In genomic region chr14:20082536-20083325, GRCm38 (mm10) we compare ENCODE assay signal across 8 mouse cellular contexts. TPM values are rescaled to one million over a fixed set of nuclear protein-coding genes. Genes with fewer than 3 reads are reported as not detected.
DNase-seq lines count a peak whose midpoint lies in the region; ATAC-seq and TF ChIP-seq lines count a peak whose summit lies in the region.

No protein-coding gene starts in this region.

- H3K27me3 ChIP-seq in forebrain, embryonic 15.5 days, result no peaks in the 10 kb centered on the region

- peak; percentile 89 for DNase-seq in ES-E14 (ENCODE audit: low read depth, low spot score)
- peak; percentile 96 for DNase-seq in cerebellum, adult 11-12 months
- peak; percentile 83 for DNase-seq in heart, postnatal 25 days (ENCODE audit: low spot score)
- peak; percentile 92 to 94 for DNase-seq in layer of hippocampus, adult 18-20 months (ENCODE audit: low spot score in 2 of 2)
- DNase-seq in lung, adult 2 months, result peak; percentile 95
- DNase-seq in thymus, adult 18-20 months, result peak; percentile 87 to 94

- 2% methylated on average over 56 of the region's 56 CpGs for WGBS in forebrain, embryonic 15.5 days
- WGBS in lung, adult 2 months, result 1% methylated on average over 56 of the region's 56 CpGs

- H3K4me3 ChIP-seq in ES-E14 (ENCODE audit: insufficient read depth in 1 of 2, low read depth in 1 of 2, low read length in 2 of 2, poor library complexity in 1 of 2, severe bottlenecking in 1 of 2), result peak overlapping the region; percentile 64 to 70
- peak overlapping the region; percentile 64 for H3K4me3 ChIP-seq in forebrain, embryonic 15.5 days
- peak overlapping the region; percentile 79 for H3K4me3 ChIP-seq in lung, adult 2 months (replicated peaks; ENCODE audit: extremely low read depth, low read depth, low read length)

- peak; percentile 70 for TF ChIP-seq POLR2A in lung, adult 2 months (IDR thresholded peaks at IDR 0.05; ENCODE audit: borderline replicate concordance, extremely low read depth, low read depth, low read length)

- H3K4me2 ChIP-seq in forebrain, embryonic 15.5 days (replicated peaks), result peak overlapping the region; percentile 88

- no peak for TF ChIP-seq CTCF in lung, adult 2 months (IDR thresholded peaks at IDR 0.05; ENCODE audit: insufficient read depth, low read length)

- no peaks in the 10 kb centered on the region for H3K9me3 ChIP-seq in ES-E14 (ENCODE audit: control insufficient read depth, insufficient read depth, low read depth, low read length)
- no peaks in the 10 kb centered on the region for H3K9me3 ChIP-seq in forebrain, embryonic 15.5 days

- ATAC-seq in forebrain, embryonic 15.5 days (replicated peaks), result peak; percentile 99
- peak; percentile 81 for ATAC-seq in neutrophil, adult 5-6 weeks (ENCODE audit: extremely low read depth, insufficient number of reproducible peaks, low FRiP score, poor library complexity, severe bottlenecking)

- peak overlapping the region; percentile 93 for H3K27ac ChIP-seq in ES-E14 (ENCODE audit: insufficient read depth, low read depth, low read length, poor library complexity, severe bottlenecking)
- peak overlapping the region; percentile 94 for H3K27ac ChIP-seq in forebrain, embryonic 15.5 days (replicated peaks)

- peak overlapping the region; percentile 87 for H3K9ac ChIP-seq in ES-E14 (ENCODE audit: insufficient read depth, low read depth, low read length, poor library complexity, severe bottlenecking)
- H3K9ac ChIP-seq in forebrain, embryonic 15.5 days (replicated peaks), result peak overlapping the region; percentile 73

- intact Hi-C loops in heart, postnatal 25 days (cut with DNase I), result loop anchor here (5.0 kb wide), 1 partner anchor 370 kb away; no protein-coding TSS in a partner anchor

- no peaks in the 10 kb centered on the region for H3K36me3 ChIP-seq in ES-E14 (ENCODE audit: control insufficient read depth, insufficient read depth, low read length, poor library complexity, severe bottlenecking)
- H3K36me3 ChIP-seq in forebrain, embryonic 15.5 days, result 0 out of 2 replicates have a peak, but pooled peaks cover 4% of the 10 kb centered on the region

- in situ Hi-C loops in ES-E14 (cut with MboI; ENCODE audit: low sequenced_read_pairs in 2 of 2, unreplicated experiment in 2 of 2), result no loop called here

- peaks cover 2 to 9% of the 10 kb centered on the region in 2 experiments; a peak in 3 of 4 replicates for H3K4me1 ChIP-seq in ES-E14 (ENCODE audit: control insufficient read depth in 2 of 2, insufficient read depth in 2 of 2, low read length in 2 of 2, poor library complexity in 1 of 2)
- H3K4me1 ChIP-seq in forebrain, embryonic 15.5 days, result peaks cover 23% of the 10 kb centered on the region
- H3K4me1 ChIP-seq in lung, adult 2 months (ENCODE audit: control insufficient read depth, insufficient read depth, low read length), result peaks cover 5% of the 10 kb centered on the region; the same call in 1 of the 2 replicates

TF ChIP-seq in ES-E14, 5 proteins besides CTCF, POLR2A, EP300 and RAD21:
- TF ChIP-seq MAFK (IDR thresholded peaks at IDR 0.05; ENCODE audit: insufficient read depth, low read depth, low read length), result no peak
- peak; percentile 63; the same call in 1 of the 2 replicates for TF ChIP-seq HCFC1 (IDR thresholded peaks at IDR 0.05; ENCODE audit: borderline replicate concordance, insufficient read depth, low read length)
- no peak for TF ChIP-seq CHD2 (IDR thresholded peaks at IDR 0.05; ENCODE audit: low read depth, low read length)
- TF ChIP-seq ZC3H11A (IDR thresholded peaks at IDR 0.05; ENCODE audit: borderline replicate concordance, low read depth, low read length), result no peak
- no peak for TF ChIP-seq ZNF384 (IDR thresholded peaks at IDR 0.05; ENCODE audit: low read depth, low read length)

RNA-seq across cellular contexts. Expression of gene Saysd1, which starts 55.6 kb away (rescaled TPM):
- total RNA-seq in ES-E14 (2012; rRNA removed), result 7.2 and 11.7 TPM in 2 replicates
- polyA plus RNA-seq in forebrain, embryonic 15.5 days (2015; fragmentation: Nextera tagmentation; extraction: Ambion mirVana), result 15.0 and 15.4 TPM in 2 replicates
- 1 to 10 TPM; 2.4 to 2.7 TPM for total RNA-seq in heart, postnatal 25 days (2021)
- 1 to 10 TPM; 3.8 to 4.2 TPM for total RNA-seq in layer of hippocampus, adult 18-20 months (2021)
- 9.9 and 11.9 TPM in 2 replicates for polyA plus RNA-seq in lung, adult 2 months (2012; rRNA removed)
- 1.7 and 3.8 TPM in 2 replicates for total RNA-seq in neutrophil, adult 5-6 weeks (2017)

Comparison
In these comparisons a context has a peak if more than half of its experiments do, and no peak if none do; other contexts are left out.
1. Peak in every context shown above with its lines: DNase-seq, ATAC-seq, H3K4me3 ChIP-seq and H3K27ac ChIP-seq.